Mouse (Mus musculus): ENCODE data around the gene Upf3b. TPM values are rescaled to one million over a fixed set of nuclear protein-coding genes. Genes with fewer than 3 reads are reported as not detected.

The Upf3b gene
- total RNA-seq (2023): 10 to 100 TPM; 14.7 to 18.5 TPM

GRCm38 (mm10) chrX:37110193-37110880, at the start of gene Upf3b:
Gene Upf3b, minus strand, starts transcription at chrX:37110322.

GRCm38 (mm10) chrX:37126671-37127358, 16.7 kb upstream of the Upf3b start, which contains the start of gene Nkap:
Gene Nkap, plus strand, starts transcription at chrX:37126795.

DNA sequence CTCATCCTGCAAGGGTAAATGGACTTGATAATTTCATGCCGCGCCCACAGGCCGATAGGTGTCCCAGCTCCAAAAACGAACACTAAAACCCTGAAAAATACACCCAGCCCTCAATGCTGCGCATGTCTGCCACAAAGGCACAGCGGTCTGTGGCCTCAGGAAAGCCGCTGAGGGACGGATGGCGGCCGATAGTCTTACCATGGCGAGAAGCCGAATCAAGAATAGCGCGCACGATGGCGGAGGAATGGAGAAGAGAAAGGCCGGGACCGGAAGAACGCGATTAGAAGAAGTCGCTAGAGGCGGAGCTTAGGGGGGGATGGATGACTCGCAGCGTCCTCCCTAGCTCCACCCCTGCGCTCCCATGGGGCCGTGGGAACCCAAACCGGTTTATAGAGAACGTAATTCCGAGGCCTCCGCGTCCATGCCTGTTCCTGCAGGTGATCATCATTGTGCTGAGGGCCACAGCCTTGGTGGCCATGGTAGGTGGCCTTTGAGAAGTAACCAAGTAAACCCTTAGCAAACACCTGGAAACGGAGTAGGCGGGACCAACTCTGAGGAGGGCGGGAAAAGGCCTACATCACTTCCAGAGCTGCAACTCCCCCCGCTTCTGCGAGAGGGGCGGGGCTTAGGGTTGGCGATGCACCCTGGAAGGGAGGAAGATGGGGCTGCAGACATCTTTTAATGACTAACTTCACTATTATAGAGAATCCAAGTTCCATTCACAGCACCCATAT, 25.0 kb downstream of the Upf3b start, which contains the start of gene Rpl39:
Rpl39 (minus strand) TSS at position 476 of the 734 bp plus-strand sequence.

DNA sequence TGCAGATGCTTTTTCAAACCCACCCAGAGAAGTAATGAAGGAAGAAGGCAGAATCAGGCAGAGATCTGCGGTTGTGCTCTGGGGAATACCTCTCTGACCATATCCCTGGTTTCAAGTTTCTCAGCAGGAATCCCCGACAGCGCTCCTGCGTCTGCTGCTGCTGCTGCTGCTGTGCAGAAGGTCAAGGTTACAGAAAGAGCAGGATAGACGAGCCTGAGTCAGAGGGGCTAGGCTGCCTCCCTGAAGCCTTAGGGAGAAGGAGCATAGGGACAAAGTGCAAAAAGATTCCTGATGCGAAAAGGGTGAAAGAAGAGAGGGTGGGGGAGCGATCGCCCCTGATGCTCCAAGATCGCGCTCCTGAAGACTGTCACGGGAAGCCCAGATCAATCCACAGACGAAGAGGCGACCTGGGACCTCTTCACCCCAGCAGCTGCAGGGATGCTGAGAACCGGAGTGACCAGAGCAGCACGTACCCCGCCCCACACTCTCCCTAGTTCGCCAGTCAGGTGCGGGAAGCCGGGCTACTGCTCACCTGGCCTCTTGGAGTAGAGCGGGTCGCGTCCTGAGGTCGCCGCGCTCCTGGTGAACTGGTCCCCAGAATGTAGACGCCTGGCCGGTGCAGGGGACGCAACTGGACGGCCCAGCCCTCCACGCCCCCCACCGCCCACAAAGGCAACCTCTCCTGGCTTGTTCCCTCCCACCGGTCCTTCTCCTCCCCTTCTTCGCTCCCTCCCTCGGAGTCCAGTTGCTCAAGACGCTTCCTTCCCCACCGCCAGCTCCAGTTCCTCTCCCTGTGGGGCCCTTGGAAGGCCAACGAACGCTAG, 61.8 kb downstream of the Upf3b start, which contains the start of gene Sowahd:
Sowahd (plus strand) TSS at position 780 of the 824 bp plus-strand sequence.

Other genes starting within 250 kb of the Upf3b start
- 10 to 100 TPM; 55.4 to 61.6 TPM for gene Ube2a, start 236.4 kb downstream of the Upf3b start, total RNA-seq (2023)
- 10 to 100 TPM; 23.0 to 24.8 TPM for gene C330007P06Rik, start 236.2 kb downstream of the Upf3b start, total RNA-seq (2023)
- gene Nkrf, start 207.4 kb downstream of the Upf3b start, total RNA-seq (2023): 1 to 10 TPM; 3.0 to 3.3 TPM
- gene Sept6, start 118.5 kb downstream of the Upf3b start, total RNA-seq (2023): 10 to 100 TPM; 23.0 to 23.9 TPM
- gene Sowahd, start 61.5 kb downstream of the Upf3b start, total RNA-seq (2023): not detected
- gene Rpl39, start 24.9 kb downstream of the Upf3b start, total RNA-seq (2023): 100 to 1,000 TPM; 412 to 421 TPM
- 10 to 100 TPM in 1 of 2 experiments, 1 to 10 TPM in 1; 9.5 to 14.4 TPM for gene Nkap, start 16.5 kb upstream of the Upf3b start, total RNA-seq (2023)
- gene Akap14, start 58.5 kb upstream of the Upf3b start, total RNA-seq (2023): not detected
- gene Ndufa1, start 80.8 kb upstream of the Upf3b start, total RNA-seq (2023): 100 to 1,000 TPM; 116 to 119 TPM
- gene Rnf113a1, start 80.9 kb upstream of the Upf3b start, total RNA-seq (2023): 1 to 10 TPM; 5.4 to 6.5 TPM
- not detected for gene Gm9, start 100.7 kb upstream of the Upf3b start, total RNA-seq (2023)
- gene Rhox1, start 111.9 kb upstream of the Upf3b start, total RNA-seq (2023): not detected
- not detected for gene Rhox2a, start 134.7 kb upstream of the Upf3b start, total RNA-seq (2023)
- gene Rhox3a, start 139.6 kb upstream of the Upf3b start, total RNA-seq (2023): not detected
- gene Rhox4a, start 155.0 kb upstream of the Upf3b start, total RNA-seq (2023): not detected